Mouse (Mus musculus) mature B cell (primary cell): ENCODE measurements around the gene Kiz.

ENCODE experiments used
- in situ Hi-C: fragments of 300-500 bp; cut with MboI; formaldehyde crosslinking; loops from 2 replicates; pipeline ENCODE4 v1.14.3; 2019

The Kiz gene

GRCm38 (mm10) chr2:146865781-146866180, 10.1 kb downstream of the Kiz start:
- in situ Hi-C loops = no loop called here

DNA sequence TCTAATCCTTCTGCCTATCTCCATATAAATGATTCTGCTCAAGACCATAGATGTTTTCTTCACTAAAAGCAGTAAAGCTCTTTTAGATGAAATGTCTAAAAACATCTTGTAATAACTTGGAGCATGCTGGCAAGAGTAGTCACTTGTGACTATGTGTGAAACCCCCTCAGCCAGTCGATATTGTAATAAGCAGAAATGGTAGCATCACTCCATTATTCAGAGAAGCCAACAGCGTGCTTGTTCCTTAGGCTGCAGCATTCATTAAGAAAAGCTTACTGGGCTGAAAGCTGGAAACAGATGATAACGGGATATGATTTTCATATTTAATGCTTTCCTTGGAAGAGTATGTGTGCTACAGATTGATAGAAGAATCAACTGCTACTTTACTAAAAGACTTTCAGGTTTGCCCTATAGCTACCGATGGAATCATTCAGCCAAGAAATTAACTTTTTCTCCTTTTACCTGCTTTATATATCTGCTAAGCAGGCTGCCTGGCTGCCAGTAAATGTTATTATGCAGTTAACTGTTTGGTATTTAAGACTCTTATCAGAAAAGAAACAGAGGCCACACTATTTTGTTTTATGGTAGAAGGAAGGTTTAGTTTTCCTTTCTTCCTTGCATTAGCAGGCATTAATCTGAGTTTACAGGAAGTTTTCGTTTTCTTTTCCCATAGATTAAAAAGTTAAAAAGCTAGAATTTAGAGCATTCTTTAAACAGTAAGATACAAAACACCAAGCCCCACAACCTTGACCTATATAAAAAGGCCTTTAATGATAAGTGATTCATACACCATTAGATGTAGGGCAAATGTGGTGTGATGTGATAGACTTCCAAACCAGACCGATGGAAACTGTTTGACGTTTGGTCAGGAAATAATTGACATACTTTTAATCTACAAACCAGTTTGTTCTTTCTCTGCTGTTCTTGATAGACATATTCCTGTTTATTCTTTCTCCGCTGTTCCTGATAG, 15.9 kb downstream of the Kiz start:
- in situ Hi-C loops = no loop called here

GRCm38 (mm10) chr2:146872697-146873096, 17.0 kb downstream of the Kiz start:
- in situ Hi-C loops = no loop called here

- in situ Hi-C loops = no loop called here
Measured at GRCm38 (mm10) chr2:146873881-146874441, 18.3 kb downstream of the Kiz start.

GRCm38 (mm10) chr2:146877423-146878098, 21.9 kb downstream of the Kiz start:
- in situ Hi-C loops = no loop called here

GRCm38 (mm10) chr2:146881623-146882022, 26.0 kb downstream of the Kiz start:
- in situ Hi-C loops = no loop called here

DNA sequence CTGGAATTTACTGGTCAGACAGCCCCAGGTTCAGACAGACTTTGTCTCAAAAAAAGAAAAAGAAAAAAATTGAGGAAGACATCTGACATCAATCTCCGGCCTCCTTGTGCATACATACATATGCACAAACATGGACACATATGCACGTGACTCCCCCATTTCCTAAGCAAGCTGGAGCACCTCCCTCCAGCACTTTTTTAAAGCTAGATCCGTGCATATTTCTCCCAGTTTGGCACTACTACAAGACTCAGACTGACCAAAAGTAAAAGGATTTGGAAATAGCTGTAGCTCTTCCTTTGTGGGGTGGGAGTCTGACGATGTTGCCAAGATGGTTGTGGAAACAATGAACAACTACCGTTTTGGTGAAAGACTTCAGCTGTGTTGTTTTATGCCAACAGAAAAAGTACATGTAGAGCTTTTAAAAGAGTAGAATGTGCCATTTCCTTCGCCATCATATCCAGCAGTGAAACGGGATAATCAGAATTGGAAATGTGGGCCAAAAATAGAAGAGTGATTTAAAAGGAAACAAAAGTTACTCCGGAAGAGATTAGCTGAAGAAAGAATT, 28.7 kb downstream of the Kiz start:
- in situ Hi-C loops = no loop called here

GRCm38 (mm10) chr2:146888786-146889414, 33.2 kb downstream of the Kiz start:
- in situ Hi-C loops = no loop called here

DNA sequence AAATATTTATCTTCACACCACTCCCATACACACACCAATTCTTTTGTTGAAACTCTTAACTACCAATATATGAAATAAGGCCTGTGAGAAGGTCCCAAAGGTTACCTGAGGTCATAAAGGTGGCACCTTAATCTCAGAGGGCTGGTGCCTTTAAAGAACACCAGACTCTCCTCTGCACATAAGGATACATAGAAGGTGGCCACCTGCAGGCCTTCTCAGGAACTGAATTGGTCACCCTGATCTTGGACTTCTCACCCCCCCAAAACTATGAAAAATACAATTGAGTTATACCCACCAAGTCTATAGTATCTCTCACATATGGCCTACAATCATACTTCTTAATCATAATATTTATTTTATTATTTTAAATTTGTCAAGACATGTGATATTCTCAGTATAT, 43.3 kb downstream of the Kiz start:
- in situ Hi-C loops = no loop called here

GRCm38 (mm10) chr2:146916085-146916484, 60.4 kb downstream of the Kiz start:
- in situ Hi-C loops = no loop called here

- in situ Hi-C loops = no loop called here
Measured at GRCm38 (mm10) chr2:146917770-146918169, 62.1 kb downstream of the Kiz start.

DNA sequence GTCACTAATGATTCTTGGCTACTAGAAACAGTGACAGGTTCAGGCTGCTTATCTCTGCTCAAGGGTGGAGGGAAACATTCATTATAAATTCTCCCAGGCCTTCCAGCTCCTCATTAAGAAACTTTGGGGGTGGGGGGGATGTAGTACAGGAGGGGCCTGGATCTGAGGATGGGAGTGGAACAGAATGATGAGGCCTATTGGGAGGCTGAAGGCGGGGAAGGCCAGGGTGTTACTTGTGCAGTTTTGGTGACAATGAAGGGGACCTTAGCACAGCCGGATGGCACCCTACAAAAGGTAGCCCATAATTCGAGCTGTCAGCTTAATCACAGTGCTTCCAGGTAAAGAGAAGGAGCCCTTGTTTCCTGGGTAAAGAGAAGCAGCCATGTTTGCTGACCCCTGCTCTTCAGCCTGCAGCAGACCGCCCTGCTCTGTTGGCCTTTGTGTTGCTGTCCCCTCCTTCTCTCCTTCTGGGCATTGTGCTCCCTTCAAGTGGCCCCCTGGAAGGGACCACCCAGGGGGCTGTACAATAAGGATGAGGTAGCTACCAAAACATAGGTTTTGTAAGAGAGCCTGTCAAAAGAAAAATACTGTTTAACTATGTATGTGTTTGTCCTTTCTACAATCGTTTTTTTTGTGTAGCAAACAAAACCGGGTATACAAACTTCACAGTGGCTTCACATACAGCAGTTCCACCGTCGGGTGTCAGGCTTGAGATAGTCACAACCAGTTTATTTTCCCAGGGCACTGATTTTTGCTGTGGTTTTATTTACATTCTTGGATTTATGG, 64.9 kb downstream of the Kiz start:
- in situ Hi-C loops = no loop called here

DNA sequence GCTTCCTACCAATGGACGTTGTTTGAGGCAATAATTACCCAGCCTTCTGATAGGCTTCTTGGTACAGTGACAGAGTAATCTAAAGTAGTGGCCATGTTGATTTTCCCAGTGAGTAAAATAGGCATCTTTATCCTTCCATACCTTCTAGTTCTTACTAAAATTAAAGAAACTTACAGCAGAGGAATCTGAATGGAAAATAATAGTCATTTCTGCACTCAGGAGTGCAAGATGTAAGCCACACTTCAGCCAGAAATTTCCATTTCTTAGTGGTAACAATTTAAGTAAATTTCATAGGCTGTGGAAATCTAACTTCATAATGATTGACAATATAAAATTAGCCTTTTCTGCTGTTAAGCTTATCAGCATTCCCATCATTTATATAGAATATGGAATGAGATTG, 69.6 kb downstream of the Kiz start:
- in situ Hi-C loops = no loop called here

GRCm38 (mm10) chr2:146925846-146926245, 70.2 kb downstream of the Kiz start:
- in situ Hi-C loops = no loop called here

GRCm38 (mm10) chr2:146948223-146948776, 92.6 kb downstream of the Kiz start:
- in situ Hi-C loops = no loop called here

DNA sequence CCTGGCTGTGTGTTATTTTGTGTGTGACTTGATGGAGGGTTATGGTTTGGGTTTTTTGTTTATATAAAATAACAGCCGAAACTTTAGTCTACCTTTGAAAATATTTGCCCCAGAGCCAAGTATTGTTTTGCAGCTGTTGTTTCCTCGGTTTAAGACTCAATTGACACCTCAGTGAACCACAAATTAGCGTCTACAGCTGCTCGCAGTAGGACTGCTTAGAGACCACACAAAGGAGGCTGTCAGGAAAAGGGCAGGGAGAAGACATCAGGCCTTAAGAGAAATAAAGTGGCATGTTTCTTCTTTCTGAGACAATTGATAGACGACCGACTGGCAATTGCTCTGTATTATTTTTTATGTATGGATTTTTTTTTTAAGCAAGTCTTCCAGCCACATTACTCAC, 100.7 kb downstream of the Kiz start:
- in situ Hi-C loops = loop anchor here (5.0 kb wide), 1 partner anchor 221 kb away; no protein-coding TSS in a partner anchor

- in situ Hi-C loops = loop anchor here (5.0 kb wide), 1 partner anchor 219 kb away; no protein-coding TSS in a partner anchor
Measured at GRCm38 (mm10) chr2:146958398-146958911, 102.8 kb downstream of the Kiz start.

GRCm38 (mm10) chr2:146958951-146959821, 103.5 kb downstream of the Kiz start:
- in situ Hi-C loops = loop anchor here (5.0 kb wide), 1 partner anchor 218 kb away; no protein-coding TSS in a partner anchor

DNA sequence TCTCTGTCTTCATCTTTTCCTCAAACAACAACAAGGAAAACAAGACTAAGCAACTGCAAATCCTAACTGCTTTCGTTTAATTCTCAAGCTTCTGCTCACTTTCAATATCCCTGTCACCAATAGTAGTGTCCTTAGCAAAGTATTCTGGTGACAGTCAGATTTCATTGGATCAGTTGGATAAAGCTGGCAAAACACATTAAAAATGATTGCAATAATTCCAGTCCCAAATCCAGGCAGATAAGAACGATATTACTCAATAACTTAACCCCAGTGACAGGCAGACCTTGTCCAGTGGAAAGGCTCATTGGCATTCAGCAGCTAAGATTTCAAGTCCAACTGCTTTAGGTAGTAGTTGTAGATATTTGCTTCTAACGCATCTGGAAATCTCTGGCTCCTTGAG, 119.4 kb downstream of the Kiz start:
- in situ Hi-C loops = no loop called here
